Mouse (Mus musculus) heart, postnatal 0 days (tissue): ENCODE data around the gene Cnp.

Experiments used
- CTCF ChIP-seq: IDR thresholded peaks from 2 replicates; pipeline ENCODE4 v1.5.1; 2016; ENCODE audit warnings: antibody characterized with exemption, control low read depth, low read depth
- EP300 ChIP-seq: IDR thresholded peaks from 2 replicates; pipeline ENCODE4 v1.6.1; 2016; ENCODE audit warnings: antibody characterized with exemption, low read depth

DNA sequence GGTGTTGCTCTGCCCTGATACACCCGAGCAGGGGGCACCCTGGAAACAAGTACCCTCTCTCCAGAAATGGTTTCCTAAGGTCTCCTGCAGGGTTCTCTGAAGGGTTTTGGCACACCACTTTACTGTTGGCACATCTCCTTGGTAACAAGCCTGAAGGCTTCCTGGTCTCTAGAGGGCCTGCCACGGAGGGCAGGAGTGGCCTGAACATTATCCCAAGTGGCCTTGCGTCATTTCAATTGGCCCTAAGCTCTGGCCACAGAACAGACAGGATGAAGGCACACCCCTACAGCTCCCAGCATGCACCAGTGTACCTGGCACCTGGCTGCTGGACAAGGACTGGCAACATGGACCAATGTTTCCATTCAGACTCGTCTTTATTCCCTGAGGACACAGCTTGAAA lies 21.9 kb upstream of the Cnp start:
- TF ChIP-seq CTCF (no peak), EP300 (no peak)
